Mouse (Mus musculus) cerebellum, adult 2 months (tissue): ENCODE measurements around the gene Pogk.

Source experiments
- CTCF ChIP-seq: fragments of 200-500 bp; IDR thresholded peaks from 2 replicates; pipeline ENCODE4 v1.5.1; 2011; ENCODE audit warnings: low read depth, mild to moderate bottlenecking, control low read depth, low read length, moderate library complexity, borderline replicate concordance; ENCODE audit not compliant: insufficient read depth
- POLR2A ChIP-seq: fragments of 200-500 bp; IDR thresholded peaks from 2 replicates; pipeline ENCODE4 v1.6.1; 2011; ENCODE audit warnings: low read length, control low read depth, borderline replicate concordance; ENCODE audit not compliant: insufficient read depth

- TF ChIP-seq CTCF, result no peak
- TF ChIP-seq POLR2A, result no peak
Measured at GRCm38 (mm10) chr1:166441992-166442391, 32.3 kb upstream of the Pogk start.
